Mouse (Mus musculus) lung, adult 2 months (tissue): ENCODE results near the gene Grk6.

ENCODE experiments used
- CTCF ChIP-seq: fragments of 200-500 bp; IDR thresholded peaks from 2 replicates; pipeline ENCODE4 v1.5.1; 2011; ENCODE audit warnings: mild to moderate bottlenecking, low read length, control low read depth; ENCODE audit not compliant: insufficient read depth
- POLR2A ChIP-seq: fragments of 200-500 bp; IDR thresholded peaks from 2 replicates; pipeline ENCODE4 v1.6.1; 2011; ENCODE audit warnings: low read depth, mild to moderate bottlenecking, control low read depth, low read length, borderline replicate concordance; ENCODE audit errors: extremely low read depth

GRCm38 (mm10) chr13:55462965-55463364 lies 18.1 kb downstream of the Grk6 start:
- TF ChIP-seq POLR2A (no peak), CTCF (no peak)
